Mouse (Mus musculus) myocyte (in vitro differentiated cells): ENCODE measurements around the gene Gm14325. TPM values are rescaled to one million over a fixed set of nuclear protein-coding genes. Genes with fewer than 3 reads are reported as not detected.
"Not testable (repeated sequence)": the region's sequence is repeated elsewhere in the genome, so short reads cannot be mapped to it uniquely, and the experiment has no call there.

ENCODE experiments used
- H3K27me3 ChIP-seq: one replicate; pipeline ENCODE4 v1.6.1; 2011; ENCODE audit not compliant: control insufficient read depth, insufficient read depth, insufficient read length
- H3K36me3 ChIP-seq: one replicate; pipeline ENCODE4 v1.6.1; 2011; ENCODE audit not compliant: control insufficient read depth, insufficient read depth
- H3K4me2 ChIP-seq: one replicate; pipeline ENCODE4 v1.6.1; 2011; ENCODE audit warnings: low read depth, control low read depth
- H3K4me3 ChIP-seq: one replicate; pipeline ENCODE4 v1.5.1; 2011; ENCODE audit warnings: mild to moderate bottlenecking, control low read depth, moderate library complexity
- H3K79me2 ChIP-seq: one replicate; pipeline ENCODE4 v1.6.1; 2011; ENCODE audit not compliant: control insufficient read depth, insufficient read depth
- H3ac ChIP-seq: one replicate; pipeline ENCODE4 v1.6.1; 2011; ENCODE audit not compliant: control insufficient read depth, insufficient read length
- polyA plus RNA-seq: library from polyadenylated mRNA; unstranded; fragments of >200 nt; fragmentation: generic; extraction: Trizol; gene quantifications from one replicate; pipeline ENCODE4 v1.2.1, GENCODE M21; 2012; ENCODE audit warnings: missing spikeins

Gm14325 gene
- polyA plus RNA-seq: 27.1 TPM

- H3K36me3 ChIP-seq, H3ac ChIP-seq, H3K79me2 ChIP-seq, H3K27me3 ChIP-seq: not testable (repeated sequence)
- peak within 1 kb of the TSS; percentile 23 for H3K4me3 ChIP-seq
- peak within 1 kb of the TSS; percentile 52 for H3K4me2 ChIP-seq
Measured at GRCm38 (mm10) chr2:177839901-177840663, at the start of gene Gm14325. Gene Gm14325, minus strand, starts transcription at chr2:177840336.

GRCm38 (mm10) chr2:177887743-177888142 lies 47.6 kb upstream of the Gm14325 start:
- H3K4me3 ChIP-seq, H3K4me2 ChIP-seq, H3K27me3 ChIP-seq, H3ac ChIP-seq, H3K79me2 ChIP-seq, H3K36me3 ChIP-seq: not testable (repeated sequence)

DNA sequence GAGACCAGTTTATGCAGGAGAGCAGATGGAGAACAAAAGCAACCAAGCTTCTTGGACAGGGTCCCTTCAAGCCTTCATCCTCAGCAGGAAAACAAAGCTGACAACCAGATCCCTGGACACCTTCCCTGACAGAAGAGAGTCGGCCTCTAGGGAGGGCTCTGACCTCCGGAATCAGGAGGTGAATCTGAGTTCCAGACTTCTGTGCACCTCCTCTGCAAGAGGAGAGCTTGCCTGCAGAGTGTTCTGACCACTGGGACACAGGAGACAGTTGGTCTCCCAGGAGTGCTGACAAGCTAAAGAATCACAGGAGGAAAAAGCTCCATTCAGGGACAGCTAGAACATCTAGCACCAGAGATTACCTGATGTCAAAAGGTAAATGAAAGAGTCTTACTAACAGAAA lies 22.1 kb upstream of the Gm14325 start:
- not testable (repeated sequence) for H3K4me2 ChIP-seq, H3K4me3 ChIP-seq, H3ac ChIP-seq, H3K36me3 ChIP-seq, H3K27me3 ChIP-seq, H3K79me2 ChIP-seq

- not testable (repeated sequence) for H3K27me3 ChIP-seq, H3K4me3 ChIP-seq, H3K4me2 ChIP-seq, H3K79me2 ChIP-seq, H3K36me3 ChIP-seq, H3ac ChIP-seq
Measured at GRCm38 (mm10) chr2:177843666-177844065, 3.5 kb upstream of the Gm14325 start.

DNA sequence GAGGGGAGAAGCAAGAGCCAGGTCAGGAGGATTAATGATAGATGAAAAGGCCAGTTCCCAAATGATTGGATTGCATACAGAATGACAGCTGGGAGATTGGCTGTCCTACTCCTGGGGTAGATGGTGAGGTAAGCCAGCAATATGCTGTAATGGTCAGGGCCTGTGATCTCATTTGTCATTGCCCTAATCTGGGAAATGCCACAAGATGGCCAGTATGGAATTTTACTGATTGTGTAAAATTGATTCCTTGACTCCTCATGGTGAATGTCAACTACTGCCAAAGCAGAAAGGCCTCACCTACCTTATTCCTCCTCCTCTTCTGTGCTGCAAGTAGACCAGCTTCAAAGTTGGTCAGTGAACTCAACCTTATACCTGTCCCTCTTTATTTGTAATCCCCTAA lies 3.4 kb downstream of the Gm14325 start:
- not testable (repeated sequence) for H3K4me2 ChIP-seq, H3K27me3 ChIP-seq, H3ac ChIP-seq, H3K79me2 ChIP-seq, H3K4me3 ChIP-seq, H3K36me3 ChIP-seq

DNA sequence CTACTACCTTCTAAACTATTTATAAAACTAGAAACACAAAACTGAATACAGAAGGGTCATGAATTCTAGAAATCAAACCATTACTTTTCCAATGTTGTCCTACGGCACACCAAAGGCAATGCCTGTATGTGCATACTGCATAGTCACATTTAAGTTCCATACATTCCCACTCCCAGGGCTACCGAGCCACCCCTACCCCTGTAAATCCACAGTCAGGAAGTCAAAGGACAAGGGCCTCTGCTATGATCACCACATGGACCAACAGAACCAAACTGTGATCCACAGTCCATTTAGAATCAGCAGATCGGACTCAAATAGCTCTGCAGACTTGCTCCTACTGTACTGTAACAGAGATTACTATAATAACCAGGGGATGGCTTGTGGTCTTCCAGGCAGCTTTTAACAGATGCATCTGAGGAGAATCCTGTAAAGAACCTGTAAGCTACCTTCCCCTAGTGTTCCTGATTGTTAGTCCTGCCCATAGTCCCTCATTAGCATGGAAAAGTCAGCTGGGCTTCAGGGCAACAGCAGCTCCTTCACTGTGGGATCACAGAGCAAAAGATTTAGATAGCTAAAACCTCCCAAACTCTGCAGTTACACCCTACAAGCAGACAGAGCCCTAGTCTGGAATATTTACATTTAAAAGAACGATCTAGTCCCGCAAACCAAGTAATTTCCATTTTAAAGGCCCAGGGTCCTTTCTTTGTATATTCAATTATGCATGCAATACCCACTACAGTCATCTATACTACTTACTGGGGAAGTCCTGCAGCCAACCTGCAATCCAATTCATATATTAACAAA lies 4.2 kb downstream of the Gm14325 start:
- H3K4me3 ChIP-seq, H3K27me3 ChIP-seq, H3K4me2 ChIP-seq, H3ac ChIP-seq, H3K79me2 ChIP-seq, H3K36me3 ChIP-seq: not testable (repeated sequence)

DNA sequence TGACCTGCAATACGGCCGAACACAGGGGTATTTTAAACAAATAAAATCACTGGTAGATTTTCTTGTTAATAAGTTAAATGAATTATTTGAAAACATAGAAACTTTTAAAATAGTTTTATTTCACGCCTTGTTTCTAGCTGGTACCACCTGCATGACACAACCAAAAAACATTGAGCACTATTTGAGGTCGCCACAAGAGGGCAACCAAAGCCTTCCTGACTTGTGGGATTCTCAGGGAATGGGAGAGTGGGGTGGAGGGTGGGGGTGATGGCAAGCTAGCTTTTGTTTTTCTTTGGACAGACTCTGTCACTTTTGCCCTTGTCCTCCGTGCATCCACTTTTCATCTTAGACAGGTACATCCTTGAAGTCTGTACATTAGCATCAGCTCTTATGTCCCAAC lies 18.2 kb downstream of the Gm14325 start:
- not testable (repeated sequence) for H3K27me3 ChIP-seq, H3K4me3 ChIP-seq, H3K4me2 ChIP-seq, H3ac ChIP-seq, H3K79me2 ChIP-seq, H3K36me3 ChIP-seq

DNA sequence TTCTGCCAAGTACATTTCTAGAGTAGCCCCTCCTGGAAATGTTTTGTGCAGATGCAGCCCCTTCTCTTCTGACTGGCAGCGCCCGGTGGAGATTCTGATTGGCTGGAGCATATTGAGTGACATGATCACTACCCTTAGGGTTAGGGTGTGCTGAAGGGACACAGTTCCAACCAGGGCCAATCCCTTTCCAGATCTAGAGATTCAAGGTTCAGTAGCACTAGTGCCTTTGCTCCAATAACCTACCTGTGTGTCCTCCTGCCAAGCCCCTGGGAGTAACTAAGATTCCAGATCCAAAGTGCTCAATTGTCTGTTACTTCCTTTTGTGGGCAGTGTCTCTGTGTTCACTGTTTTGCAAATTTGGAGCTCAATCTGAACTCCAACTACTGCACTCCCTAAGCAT lies 34.0 kb downstream of the Gm14325 start:
- not testable (repeated sequence) for H3K79me2 ChIP-seq, H3ac ChIP-seq, H3K4me3 ChIP-seq, H3K36me3 ChIP-seq, H3K27me3 ChIP-seq, H3K4me2 ChIP-seq

DNA sequence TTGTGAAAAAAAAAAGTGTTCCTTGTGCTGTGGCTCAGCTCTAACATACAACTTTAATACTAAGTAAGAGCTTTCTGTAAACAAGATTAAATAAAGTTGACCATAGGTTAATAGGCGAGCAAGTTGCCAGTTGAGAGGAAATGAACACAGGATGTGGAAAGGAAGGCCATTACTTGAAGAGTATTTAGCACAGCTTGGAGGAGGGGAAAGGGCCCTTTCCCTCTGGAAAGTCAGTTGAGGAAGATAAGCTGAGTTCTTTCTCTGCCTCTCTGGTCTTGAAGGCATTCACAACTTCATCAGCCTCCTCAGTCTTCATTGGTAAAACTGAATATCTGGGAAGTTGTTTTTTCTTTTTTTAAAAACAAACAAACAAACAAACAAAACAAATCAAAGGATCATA lies 52.8 kb downstream of the Gm14325 start:
- H3K4me3 ChIP-seq, H3ac ChIP-seq, H3K79me2 ChIP-seq, H3K4me2 ChIP-seq, H3K36me3 ChIP-seq, H3K27me3 ChIP-seq: not testable (repeated sequence)

Other genes with a start within 250 kb of the Gm14325 start
- 1.9 TPM for gene Gm14322, start 81.0 kb downstream of the Gm14325 start, polyA plus RNA-seq
- 1.0 TPM for gene Gm14327, start 56.8 kb upstream of the Gm14325 start, polyA plus RNA-seq
- 1.1 TPM for gene Zfp972, start 85.3 kb upstream of the Gm14325 start, polyA plus RNA-seq
- gene Gm14326, start 117.0 kb upstream of the Gm14325 start, polyA plus RNA-seq: 9.1 TPM
- 3.4 TPM for gene Zfp971, start 182.9 kb upstream of the Gm14325 start, polyA plus RNA-seq
- 2.1 TPM for gene Zfp931, start 238.1 kb upstream of the Gm14325 start, polyA plus RNA-seq